Mouse (Mus musculus) right cerebral cortex, postnatal 36 days (tissue): Measurements from ENCODE around the gene Fbxo46.

ENCODE experiments used
- DNase-seq, 2 experiments: peaks; one replicate each; pipeline ENCODE4 v3.0.0; 2022; ENCODE audit warnings: low spot score in 2 of 2, mixed read lengths in 1 of 2

The Fbxo46 gene

DNA sequence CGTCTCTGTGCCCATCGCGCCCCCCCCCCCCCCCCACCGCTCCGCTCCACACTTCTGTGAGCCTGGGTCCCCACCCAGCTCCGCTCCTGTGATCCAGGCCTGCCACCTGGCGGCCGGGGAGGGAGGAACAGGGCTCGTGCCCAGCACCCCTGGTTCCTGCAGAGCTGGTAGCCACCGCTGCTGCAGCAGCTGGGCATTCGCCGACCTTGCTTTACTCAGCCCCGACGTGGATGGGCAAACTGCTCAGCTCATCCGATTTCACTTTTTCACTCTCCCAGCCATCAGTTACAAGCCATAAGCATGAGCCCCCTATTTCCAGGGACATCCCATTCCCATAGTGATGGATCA lies 26.5 kb upstream of the Fbxo46 start:
- DNase-seq: no peak

DNA sequence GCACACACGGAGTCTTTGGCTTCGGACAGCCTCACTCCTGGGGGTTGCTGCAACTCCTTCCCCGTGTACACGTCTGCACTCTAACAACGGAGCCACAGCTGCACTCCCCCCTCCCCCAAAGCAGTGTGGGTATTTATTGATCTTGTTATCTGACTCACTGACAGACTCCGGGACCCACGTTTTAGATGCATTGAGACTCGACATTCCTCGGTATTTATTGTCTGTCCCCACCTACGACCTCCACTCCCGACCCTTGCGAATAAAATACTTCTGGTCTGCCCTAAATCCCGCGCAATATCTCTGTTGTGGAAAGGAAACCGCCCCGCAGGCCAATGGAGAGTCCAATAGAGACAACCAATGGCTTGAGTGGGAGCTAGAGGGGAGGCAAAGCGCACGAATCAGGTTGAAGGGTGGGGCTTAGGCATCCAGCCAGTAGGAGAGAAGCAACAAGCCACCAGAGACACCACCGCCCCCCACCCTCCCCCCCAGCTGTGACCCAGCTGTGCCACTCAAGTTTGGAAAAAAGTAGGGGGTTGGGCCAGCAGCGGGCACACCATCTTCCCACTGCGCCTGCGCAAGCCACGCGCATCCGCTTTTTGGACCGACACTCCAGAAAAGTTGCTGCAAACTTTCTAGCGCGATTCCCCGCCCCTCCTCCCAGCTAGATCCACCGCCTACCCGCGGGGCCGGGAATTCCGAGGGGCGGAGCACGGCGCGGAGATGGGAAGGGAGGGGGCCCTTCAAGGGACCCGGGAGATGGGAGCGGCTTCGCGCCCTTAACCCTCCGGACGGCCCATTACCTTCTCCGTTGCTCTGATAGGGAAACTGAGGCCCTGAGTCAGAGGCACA lies 25.9 kb upstream of the Fbxo46 start:
- peak; percentile 72 to 81 for DNase-seq

DNA sequence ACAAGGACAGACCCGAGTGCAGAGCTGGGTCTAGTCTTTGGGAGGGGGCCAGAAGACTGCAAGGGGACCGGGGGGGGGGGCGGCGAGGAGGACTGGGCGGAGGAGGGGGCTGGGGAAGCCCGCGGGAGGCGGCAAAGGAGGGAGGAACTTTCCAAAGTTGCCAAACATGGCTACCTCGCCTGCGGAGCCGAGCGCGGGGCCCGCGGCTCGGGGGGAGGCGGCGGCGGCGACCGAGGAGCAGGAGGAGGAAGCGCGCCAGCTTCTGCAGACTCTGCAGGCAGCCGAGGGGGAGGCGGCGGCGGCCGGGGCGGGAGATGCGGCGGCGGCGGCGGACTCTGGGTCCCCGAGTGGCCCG lies 25.2 kb upstream of the Fbxo46 start, which contains the start of gene Six5:
Six5 (plus strand) TSS at position 124 of the 355 bp plus-strand sequence.
- no peak for DNase-seq

DNA sequence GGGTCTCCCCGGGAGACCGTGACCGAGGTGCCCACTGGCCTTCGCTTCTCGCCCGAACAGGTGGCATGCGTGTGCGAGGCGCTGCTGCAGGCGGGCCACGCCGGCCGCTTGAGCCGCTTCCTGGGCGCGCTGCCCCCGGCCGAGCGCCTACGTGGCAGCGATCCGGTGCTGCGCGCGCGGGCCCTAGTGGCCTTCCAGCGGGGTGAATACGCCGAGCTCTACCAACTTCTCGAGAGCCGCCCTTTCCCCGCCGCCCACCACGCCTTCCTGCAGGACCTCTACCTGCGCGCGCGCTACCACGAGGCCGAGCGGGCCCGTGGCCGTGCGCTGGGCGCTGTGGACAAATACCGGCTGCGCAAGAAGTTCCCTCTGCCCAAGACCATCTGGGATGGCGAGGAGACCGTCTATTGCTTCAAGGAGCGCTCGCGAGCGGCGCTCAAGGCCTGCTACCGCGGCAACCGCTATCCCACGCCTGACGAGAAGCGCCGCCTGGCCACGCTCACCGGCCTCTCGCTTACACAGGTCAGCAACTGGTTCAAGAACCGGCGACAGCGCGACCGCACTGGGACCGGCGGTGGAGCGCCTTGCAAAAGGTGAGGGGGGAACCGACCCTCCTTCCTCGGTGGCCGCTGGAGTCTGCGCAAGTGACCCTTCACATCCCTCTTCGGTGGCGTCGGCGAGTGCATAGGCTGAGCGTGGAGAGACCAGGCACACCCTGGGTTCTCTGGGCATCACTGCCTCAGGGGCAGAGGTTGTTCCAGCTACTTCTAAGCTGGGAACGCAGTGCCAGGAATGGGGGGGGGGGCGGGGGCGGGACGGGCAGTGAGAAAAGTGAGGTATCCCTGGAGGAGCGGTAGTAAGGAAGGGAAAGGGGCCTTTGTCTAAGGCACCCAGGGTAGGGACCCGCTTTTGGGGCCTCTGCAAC lies 24.6 kb upstream of the Fbxo46 start:
- DNase-seq: no peak

DNA sequence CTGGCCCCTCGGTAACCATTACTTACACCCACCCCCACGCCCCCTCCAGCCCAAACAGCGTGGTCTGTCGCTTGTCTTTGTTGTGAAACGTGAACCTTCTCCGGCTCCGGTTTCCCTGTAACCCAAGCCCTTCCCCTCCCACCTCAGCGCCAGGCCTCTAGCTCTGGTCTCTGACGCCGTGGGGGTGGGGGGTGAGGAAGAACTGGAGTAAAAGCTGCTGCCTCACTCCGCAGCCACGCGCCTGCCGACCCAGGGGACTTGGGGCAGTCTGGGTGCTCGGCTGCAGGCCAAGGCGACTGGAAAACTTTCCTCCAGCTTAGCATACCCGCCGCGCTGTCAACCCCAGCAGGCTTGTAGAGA lies 23.9 kb upstream of the Fbxo46 start:
- no peak for DNase-seq

DNA sequence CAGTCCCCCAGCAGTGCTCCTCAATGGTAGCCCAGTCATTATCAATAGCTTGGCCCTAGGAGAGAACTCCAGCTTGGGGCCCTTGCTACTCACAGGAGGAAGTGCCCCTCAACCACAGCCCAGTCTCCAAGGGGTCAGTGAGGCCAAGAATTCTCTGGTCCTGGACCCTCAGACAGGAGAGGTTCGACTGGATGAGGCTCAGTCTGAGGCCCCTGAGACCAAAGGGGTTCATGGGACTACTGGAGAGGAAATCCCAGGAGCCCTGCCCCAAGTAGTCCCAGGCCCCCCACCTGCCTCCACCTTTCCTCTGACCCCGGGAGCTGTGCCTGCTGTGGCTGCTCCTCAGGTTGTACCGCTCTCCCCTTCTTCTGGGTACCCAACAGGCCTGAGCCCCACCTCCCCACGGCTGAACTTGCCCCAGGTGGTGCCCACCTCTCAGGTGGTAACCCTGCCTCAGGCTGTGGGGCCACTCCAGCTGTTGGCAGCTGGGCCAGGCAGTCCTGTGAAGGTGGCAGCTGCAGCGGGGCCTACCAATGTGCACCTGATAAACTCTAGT lies 23.2 kb upstream of the Fbxo46 start:
- DNase-seq: no peak

DNA sequence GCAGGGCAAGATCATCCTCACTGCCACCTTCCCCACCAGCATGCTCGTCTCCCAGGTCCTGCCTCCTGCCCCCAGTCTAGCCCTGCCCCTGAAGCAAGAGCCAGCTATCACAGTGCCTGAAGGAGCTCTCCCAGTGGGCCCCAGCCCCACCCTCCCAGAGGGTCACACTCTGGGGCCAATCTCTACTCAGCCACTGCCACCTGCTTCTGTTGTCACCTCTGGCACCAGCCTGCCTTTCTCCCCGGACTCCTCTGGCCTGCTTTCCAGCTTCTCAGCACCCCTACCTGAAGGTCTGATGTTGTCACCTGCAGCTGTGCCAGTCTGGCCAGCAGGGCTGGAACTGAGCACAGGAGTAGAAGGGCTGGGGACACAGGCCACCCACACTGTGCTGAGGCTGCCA lies 22.4 kb upstream of the Fbxo46 start:
- DNase-seq: no peak

DNA sequence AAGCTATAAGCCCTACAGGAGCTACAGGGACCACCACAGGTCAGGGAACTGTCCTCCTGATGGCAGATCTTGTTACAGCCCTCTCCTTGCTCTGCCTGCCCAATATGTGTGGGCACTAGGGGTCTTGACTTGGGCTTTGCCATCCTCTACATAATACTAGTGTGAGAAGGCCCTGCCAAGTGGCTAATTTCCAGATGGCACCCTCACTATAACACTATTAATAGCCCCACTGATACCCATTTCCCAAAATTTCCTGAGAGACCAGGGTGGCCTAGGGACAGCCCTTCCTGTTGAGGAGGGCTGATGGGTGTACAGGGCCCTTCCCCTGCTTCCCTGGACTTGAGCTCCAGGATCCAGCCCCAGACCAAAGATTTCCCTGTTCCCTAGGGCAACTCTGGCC lies 21.8 kb upstream of the Fbxo46 start:
- DNase-seq: no peak

DNA sequence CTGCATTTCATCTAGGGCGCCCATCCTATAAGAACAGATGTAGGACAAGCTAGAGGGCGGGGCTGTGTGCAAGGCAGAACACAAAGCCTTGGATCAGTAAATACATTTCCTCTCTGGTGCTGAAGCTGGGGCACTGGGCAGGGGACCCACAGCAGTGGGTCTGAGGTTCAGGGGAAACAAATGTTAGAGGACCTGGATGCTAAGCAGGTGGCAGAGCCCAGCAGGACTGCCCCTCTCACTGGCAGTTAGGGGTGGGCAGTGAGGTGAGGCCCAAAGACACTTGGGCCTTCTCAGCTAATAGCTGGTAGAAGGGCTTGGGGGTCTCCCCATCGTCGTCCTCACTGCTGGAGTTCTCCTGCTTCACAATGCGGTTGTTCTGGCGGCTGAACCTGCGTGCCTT lies 20.8 kb upstream of the Fbxo46 start:
- no peak for DNase-seq

DNA sequence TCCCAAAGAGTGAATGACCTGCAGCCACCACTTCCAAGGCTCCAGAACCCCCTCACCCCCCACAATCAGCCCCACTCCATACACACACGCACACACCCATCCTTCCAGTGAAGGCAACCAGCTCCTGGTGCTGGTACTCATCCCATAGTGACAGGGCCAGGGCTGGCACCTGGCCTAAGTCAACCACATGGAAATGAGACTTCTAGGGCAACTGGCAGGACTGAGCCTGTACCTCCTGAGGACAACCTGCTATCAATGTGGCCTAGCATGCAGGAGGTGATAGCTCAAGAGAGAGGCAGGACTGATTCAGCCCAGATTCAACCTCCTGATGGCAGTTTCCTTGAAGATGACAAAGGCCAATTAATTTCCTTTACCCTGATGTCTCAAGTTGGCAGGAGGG lies 19.4 kb upstream of the Fbxo46 start:
- DNase-seq: no peak

DNA sequence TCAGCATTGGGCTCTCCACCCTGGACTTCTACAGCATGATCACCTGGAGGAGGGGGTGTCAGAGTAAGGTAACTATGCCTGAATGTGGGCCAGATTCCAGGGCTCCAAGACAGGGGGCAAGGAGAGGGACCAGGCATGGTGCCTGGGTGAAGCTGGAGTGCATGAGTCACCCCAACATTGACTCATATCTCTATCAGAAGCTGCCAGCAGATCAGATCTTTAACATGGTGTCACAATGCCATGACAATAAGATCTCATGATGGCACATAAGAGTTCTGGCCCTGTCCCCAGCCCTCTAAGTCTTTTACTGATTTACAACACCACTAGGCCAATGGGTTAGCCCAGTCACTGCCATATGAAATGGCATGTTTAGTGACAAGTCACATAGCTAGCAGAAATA lies 15.9 kb upstream of the Fbxo46 start:
- no peak for DNase-seq

DNA sequence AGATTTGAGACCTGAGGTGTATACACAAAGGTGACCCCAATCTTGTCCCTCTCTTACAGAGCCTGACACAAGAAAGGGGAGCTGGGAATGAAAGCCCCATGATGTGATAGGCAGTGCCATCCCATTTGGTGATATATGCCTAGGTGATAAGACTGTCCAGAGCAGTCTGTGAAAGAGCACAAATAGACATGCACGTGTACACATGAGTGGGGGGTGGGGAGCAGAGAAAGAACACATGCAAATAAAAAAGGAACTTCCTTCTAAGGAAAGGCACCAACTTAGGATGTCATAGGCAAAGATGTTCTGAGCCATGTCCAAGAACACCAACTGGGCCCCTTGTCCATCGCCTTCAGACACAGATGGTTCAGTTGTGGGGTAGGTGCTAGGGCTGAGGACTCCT lies 15.2 kb upstream of the Fbxo46 start:
- DNase-seq: no peak

DNA sequence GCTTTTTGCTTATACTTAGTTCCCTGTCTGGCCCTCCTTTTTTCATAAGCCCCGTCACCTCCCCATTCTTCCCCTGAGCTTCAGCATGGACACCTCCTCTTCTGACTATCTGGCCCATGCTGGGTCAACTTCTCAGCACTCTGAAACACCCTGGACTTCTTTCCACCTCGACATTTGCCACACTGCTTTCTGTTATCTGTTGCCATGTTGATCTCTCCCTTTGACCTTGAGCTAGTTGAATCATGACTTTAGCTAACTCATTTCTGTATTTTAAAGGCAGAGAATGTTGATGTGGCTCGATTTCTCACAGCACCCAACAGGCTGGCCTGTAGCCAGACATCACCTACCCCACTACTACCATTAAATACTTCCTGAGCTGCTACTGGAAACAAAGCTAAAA lies 12.2 kb upstream of the Fbxo46 start:
- DNase-seq: no peak

DNA sequence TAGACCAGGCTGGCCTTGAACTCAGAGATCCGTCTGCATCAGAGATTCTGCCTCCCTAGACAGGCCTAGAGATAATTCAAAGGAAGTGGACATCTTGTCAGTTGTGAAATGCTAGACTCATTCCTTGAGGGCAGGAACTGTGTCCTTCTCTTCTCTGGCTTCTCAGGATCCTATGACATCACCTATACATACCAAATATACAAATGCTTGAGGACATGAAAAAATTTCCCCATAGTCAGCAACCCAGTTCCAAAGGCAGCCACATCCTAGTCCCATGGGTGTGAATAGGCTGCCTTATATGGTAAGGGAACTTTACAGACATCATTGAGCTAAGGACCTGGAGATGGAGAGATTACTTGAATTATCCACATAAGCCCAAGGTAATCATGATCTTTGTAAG lies 10.1 kb upstream of the Fbxo46 start:
- DNase-seq: no peak

DNA sequence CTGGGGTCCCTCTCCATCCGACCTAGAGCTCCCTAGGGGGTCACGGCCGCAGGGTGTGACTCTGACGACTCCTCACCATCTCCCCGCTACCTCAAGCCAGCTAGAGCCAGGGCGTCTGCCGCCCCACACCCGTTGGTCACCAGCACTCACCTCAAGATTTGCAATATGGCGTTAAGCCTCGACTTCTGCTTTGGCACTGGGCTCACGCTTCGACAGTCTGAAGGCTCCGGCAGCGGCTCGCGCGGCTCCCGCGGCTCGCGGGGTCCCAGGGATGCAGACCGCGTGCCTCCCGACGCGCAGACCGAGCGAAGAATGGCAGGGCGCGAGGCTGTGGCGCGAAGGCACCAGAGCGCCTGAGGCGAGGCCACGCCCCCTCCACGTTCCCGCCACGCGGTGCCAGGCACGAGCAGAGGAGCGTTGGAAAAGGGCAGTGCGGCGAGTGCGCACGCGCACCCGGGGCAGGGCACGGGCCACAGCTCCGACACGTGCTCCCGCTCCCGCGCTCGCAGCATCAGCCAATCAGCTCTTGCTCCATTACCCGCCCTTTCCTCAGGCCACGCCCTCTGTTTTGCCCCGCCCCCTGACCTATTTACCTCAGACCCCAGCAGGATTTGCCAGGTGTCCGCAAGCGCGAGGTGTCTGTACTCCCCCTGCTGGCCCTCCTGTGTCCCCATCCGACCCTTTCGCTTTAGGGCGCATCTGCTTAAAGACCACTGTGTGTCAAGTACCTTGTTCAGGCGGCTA lies 1.5 kb upstream of the Fbxo46 start, which contains the start of gene Gm4969:
Gm4969 (minus strand) TSS at position 341 of the 744 bp plus-strand sequence.
- DNase-seq: peak in 1 of 2 experiments; percentile 48

DNA sequence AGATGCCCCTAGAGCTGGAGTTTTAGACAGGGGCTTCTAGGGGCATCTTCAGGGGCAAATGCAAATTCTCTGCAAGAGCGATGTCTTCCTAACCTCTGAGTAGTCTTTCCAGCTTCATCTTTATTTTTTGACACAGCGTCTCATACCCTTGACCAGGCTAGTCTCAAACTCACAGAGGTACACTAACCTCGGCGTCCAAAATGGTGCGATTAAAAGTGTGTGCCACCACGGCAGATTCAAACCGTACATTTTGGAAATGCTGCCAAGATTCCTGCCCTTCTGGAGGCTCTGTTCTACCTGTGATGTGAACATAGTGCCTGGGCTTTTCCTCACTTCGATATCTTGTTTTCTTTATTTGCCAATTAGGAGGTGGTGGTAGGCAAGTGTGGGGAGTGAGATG lies 576 bp upstream of the Fbxo46 start:
- no peak for DNase-seq

DNA sequence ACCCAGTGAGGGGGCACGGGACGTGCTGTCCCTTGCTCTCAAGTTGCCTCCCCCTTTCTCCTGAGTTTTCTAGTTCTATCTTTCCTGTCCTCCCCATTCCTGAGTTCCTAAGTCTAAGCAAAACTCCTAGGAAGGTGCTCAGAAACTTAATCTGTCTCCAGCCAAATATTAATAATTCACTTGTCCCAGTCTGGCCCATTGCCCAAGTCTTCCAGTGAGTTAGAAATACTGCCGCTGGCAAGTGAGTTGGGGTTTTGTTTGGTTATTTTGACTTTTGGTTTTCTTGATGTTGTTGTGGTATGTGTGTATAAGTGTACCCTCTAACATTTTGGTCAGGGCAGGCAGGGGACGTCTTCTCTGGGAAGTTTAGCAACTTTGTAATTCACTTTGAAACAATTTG lies 2.0 kb downstream of the Fbxo46 start:
- no peak for DNase-seq

DNA sequence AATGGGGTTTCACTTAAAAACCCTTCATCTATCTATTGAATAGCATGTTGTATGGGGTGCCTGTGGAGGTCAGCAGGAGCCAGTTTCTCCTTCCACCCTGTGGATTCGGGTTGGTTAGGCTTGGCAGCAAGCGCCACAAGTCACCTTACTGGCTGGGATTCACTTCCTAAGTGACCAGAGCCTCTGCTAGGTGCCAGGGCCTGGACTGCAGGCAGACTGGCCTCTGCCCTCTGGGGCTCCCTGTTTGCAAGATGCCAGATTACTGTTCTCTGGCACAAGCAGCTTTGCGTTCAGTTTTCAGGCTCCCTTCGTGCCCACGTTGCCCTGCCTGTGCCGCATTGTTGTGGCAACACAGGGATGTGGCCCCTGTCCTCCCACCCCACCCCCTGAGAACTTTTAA lies 5.1 kb downstream of the Fbxo46 start:
- DNase-seq: no peak

DNA sequence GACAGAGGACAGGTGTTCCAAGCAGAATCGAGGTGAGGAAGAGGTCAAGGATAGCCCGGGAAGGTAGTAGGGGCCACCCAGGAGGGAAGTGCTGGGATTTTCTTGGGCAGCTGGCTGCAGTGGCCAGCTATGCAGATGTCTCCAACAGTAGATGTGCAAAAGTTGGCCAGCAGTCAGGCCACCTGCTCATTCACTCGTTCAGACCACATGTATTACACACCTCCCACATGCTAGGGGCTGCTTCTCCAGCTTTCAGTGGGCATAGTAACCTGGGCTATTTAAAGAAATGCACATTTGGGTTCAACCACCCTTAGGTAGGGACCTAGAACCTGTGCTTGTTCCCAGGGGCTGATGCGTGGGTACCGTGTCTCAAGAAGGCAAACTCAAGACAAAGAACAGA lies 8.1 kb downstream of the Fbxo46 start:
- no peak for DNase-seq

DNA sequence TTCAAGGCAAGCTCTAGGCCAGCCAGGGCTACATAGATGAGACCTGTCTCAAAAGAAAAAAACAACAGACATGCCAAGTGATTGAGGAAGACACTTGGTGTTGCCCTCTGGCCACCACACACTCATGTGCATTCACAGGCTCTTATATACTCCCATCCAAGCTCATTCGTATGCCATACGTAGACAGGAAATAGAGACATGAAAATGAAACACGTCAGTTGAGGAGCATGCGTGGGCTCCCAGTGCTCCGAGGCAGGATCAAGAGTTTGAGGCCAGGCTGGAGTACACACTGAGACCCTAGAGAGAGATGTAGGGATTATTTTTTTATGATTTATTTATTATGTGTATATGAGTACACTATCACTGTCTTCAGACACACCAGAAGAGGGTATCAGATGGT lies 9.7 kb downstream of the Fbxo46 start:
- DNase-seq: no peak

DNA sequence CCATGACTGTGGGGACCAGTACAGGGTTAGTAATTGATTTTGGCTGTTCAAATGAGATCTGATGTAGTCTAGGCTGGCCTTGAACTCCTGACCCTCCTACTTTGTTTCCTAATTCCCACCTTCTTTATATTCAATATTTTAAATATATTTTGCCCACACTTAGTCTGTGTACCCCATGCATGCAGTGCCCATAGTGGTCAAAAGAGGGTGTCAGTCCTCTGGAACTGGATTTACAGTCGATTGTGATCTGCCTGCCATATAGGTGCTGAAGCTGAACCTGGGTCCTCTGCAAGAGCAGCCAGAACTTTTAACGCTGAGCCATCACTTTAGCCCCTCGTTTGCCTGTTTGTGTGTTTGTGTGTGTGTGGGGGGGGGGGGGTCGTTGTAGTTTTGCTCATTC lies 11.0 kb downstream of the Fbxo46 start:
- DNase-seq: no peak

DNA sequence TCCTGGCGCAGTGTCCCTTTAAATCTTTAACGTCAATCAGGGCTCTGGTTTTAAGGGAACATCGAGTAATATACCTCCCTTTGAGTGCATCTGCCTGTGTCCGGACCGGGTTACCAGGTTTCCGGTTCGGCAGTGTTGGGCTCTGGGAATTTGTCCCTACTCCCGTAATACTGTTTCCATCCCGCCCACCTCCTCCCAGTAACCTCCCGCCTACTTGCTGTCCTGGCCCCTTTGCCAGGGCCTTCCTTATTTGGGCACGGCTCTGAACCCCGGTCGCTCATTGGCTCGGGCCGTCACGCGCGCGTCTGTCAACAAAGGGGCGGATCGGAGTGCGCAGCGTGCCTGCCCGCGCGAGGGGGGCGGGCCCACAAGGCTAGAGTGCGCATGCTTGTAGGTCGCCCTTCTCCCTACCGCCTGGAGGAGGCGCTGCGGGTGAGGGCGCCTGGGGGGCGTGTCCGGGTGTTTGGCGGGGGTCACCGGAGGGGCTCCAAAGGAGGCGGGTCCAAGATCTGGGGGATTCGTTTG lies 11.7 kb downstream of the Fbxo46 start:
- DNase-seq: peak; percentile 96 to 98
